Mouse (Mus musculus): Measurements from ENCODE around the gene Cdk6. TPM values are rescaled to one million over a fixed set of nuclear protein-coding genes. Genes with fewer than 3 reads are reported as not detected.

Cdk6 gene
- polyA plus RNA-seq, 1 experiment from 2014 or later: 32.4 TPM

DNA sequence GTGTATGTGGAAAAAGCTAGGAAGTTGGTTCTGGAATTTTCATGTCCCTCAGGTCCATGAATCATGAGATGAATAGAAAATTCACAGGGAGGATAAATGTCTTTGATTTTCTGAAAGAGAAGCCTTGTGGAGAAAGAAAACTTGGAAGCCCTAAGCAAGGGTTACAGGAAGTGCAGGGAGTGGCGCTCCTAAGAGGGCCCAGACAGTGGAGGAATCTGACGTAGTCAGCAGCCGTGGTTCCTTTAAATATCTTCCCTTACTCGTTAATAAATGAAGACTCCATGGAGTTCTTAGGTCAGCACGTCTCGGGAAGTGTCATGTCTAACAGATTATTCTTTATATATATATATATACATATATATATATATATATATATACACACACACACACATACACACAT is 28.0 kb downstream of the Cdk6 start:
- H3K36me3 ChIP-seq: no peaks in the 10 kb centered on the region
- no peaks in the 10 kb centered on the region for H3K9me3 ChIP-seq
- no peak for DNase-seq (ENCODE audit: low spot score)
- WGBS: 54% methylated on average over 6 of the region's 6 CpGs
- no peak overlapping the region for H3K27ac ChIP-seq
- H3K4me1 ChIP-seq: no peaks in the 10 kb centered on the region
- no peak overlapping the region for H3K4me3 ChIP-seq
- no peaks in the 10 kb centered on the region for H3K27me3 ChIP-seq (ENCODE audit: insufficient read depth, poor library complexity, severe bottlenecking)

DNA sequence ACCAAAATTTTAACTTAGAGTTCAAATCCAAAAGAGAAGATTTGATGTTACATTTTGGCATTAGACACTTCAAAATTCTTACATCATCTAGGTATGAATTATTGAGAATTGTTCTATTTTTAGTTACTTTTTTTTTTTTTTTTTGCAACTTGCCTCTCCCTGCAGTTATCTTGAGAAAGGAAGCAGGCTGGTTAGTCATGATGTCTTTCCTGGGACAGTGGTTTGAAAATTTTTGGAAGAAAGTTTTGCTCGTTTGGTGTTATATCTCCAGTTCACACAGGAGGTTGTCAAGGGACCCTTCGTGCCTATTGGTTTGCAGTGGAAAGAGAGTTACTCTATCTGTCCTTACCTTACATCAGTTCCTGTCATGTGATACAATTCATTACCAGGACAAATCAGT is 29.9 kb downstream of the Cdk6 start:
- Histone ChIP-seq H3K36me3 (no peaks in the 10 kb centered on the region; the same call in 1 of the 2 replicates), H3K9me3 (no peaks in the 10 kb centered on the region), H3K4me1 (no peaks in the 10 kb centered on the region), H3K27ac (no peak overlapping the region), H3K4me3 (no peak overlapping the region), H3K27me3 (ENCODE audit: insufficient read depth, poor library complexity, severe bottlenecking) (no peaks in the 10 kb centered on the region)
- no peak for DNase-seq (ENCODE audit: low spot score)
- WGBS: 81% methylated on average over 2 of the region's 2 CpGs

DNA sequence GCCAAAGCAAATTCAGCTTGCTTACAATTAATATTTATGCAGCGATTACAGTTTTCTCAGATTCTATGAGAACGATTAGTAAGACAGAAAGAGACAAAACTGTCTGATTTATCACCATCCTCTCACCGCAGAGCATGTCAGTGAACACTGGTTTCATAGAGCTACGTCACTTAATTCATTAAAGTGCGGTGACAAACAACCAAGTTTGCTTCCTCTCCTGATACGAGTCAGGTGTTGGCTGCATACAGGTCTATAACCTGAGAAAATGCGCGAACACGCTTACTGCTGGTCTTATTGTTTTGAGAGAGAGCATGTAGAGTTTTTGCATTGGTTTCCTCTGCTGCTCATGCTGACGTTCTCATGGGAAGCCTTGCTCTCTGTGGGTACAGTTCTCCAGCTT is 31.9 kb downstream of the Cdk6 start:
- Histone ChIP-seq H3K9me3 (no peaks in the 10 kb centered on the region), H3K27me3 (ENCODE audit: insufficient read depth, poor library complexity, severe bottlenecking) (no peaks in the 10 kb centered on the region), H3K27ac (no peak overlapping the region), H3K4me3 (no peak overlapping the region), H3K36me3 (no peaks in the 10 kb centered on the region; the same call in 1 of the 2 replicates), H3K4me1 (peaks cover 5% of the 10 kb centered on the region)
- DNase-seq (ENCODE audit: low spot score): no peak
- 91% methylated on average over 10 of the region's 10 CpGs for WGBS

DNA sequence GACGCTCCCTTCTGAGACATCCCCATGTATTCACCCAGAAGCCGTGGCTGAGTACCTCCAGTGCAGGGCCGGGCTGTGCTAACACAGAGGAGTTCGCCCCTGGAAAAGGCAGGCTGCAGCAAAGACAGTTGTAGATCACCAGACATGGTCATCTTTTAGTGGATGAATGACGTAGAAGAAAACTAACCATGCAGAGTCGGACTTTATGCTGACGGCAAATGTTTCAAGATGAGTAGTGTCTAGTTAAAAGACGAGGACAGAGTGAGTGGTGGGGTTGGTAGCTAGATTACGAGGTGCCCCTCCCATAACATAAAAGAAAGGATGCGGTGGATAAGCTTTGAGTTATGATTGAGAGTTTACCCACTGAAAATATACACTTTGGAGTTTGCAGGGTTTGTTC is 33.5 kb downstream of the Cdk6 start:
- DNase-seq (ENCODE audit: low spot score): no peak
- Histone ChIP-seq H3K4me1 (peaks cover 5% of the 10 kb centered on the region), H3K9me3 (no peaks in the 10 kb centered on the region), H3K4me3 (no peak overlapping the region), H3K36me3 (no peaks in the 10 kb centered on the region; the same call in 1 of the 2 replicates), H3K27ac (no peak overlapping the region), H3K27me3 (ENCODE audit: insufficient read depth, poor library complexity, severe bottlenecking) (no peaks in the 10 kb centered on the region)
- WGBS: 83% methylated on average over 10 of the region's 10 CpGs

DNA sequence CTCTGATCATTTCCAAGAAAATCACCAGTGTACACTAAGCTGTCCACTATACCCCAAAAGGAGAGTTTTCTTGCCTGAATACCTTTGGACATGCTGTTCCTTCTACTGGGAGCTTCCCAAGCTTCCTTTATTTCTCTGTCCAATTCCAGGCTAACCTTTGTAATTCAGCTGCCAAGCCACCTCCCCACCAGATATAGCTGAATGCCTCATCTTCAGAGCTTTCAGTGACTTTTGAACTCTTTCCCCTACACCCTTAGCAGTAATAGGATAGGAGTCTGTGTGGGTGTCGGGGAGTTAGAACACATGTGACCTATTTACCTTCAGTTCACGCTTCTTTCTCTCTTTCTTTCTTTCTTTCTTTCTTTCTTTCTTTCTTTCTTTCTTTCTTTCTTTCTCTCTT is 34.9 kb downstream of the Cdk6 start:
- Histone ChIP-seq H3K4me3 (no peak overlapping the region), H3K4me1 (peaks cover 5% of the 10 kb centered on the region), H3K9me3 (no peaks in the 10 kb centered on the region), H3K36me3 (no peaks in the 10 kb centered on the region; the same call in 1 of the 2 replicates), H3K27ac (no peak overlapping the region), H3K27me3 (ENCODE audit: insufficient read depth, poor library complexity, severe bottlenecking) (no peaks in the 10 kb centered on the region)
- WGBS: 93% methylated on average over 2 of the region's 2 CpGs
- no peak for DNase-seq (ENCODE audit: low spot score)

DNA sequence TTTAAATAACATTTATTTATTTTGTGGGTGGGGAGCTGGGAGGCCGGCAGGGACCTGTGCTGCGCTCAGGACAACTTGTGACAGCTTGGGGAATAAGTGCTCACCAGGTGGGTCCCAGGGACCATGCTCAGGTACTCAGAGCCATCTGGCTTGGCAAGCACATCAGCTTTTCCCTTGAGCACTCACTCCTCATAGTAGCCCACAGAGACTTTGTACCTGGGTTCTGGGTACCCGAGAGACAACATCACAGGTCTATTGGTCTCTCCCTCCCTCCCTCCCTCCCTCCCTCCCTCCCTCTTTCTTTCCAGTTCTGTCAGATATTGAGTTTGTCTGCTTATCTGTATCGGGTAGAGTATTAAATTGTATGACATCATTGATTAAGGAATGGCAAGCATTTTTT is 38.0 kb downstream of the Cdk6 start:
- Histone ChIP-seq H3K27ac (no peak overlapping the region), H3K27me3 (ENCODE audit: insufficient read depth, poor library complexity, severe bottlenecking) (no peaks in the 10 kb centered on the region), H3K4me3 (no peak overlapping the region), H3K9me3 (no peaks in the 10 kb centered on the region), H3K4me1 (peaks cover 20% of the 10 kb centered on the region), H3K36me3 (no peaks in the 10 kb centered on the region; the same call in 1 of the 2 replicates)
- no peak for DNase-seq (ENCODE audit: low spot score)
- WGBS: 70% methylated on average over 4 of the region's 4 CpGs

DNA sequence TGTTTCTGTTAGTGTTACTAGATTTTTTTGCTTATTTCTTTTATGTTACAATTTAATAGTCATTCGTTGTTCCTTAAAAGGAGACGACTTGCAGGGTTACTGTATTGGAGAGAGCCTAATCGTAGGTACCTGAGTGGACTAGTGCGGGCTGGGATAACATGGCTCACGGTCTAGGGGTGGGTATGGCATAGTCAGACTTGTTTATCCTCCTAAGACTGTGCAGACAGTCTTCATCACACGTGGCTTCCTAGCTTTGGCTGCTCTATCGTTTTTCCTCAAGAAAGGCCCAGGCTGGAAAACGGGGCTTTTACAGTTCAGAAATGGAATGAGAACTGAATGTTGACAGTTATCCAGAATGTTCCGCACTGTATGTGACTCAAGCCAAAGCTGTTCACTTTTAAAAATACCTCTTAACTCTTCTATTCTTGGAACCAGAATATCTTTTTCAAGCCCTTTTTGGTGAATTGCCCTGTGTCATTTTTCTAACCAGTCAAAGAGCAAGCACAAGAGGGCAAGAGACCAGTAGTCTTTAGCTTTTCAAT is 39.5 kb downstream of the Cdk6 start:
- no peaks in the 10 kb centered on the region for H3K27me3 ChIP-seq (ENCODE audit: insufficient read depth, poor library complexity, severe bottlenecking)
- H3K36me3 ChIP-seq: no peaks in the 10 kb centered on the region; the same call in 1 of the 2 replicates
- no peak overlapping the region for H3K4me3 ChIP-seq
- no peak for DNase-seq (ENCODE audit: low spot score)
- no peak overlapping the region for H3K27ac ChIP-seq
- H3K4me1 ChIP-seq: peaks cover 21% of the 10 kb centered on the region
- 80% methylated on average over 9 of the region's 9 CpGs for WGBS
- no peaks in the 10 kb centered on the region for H3K9me3 ChIP-seq

DNA sequence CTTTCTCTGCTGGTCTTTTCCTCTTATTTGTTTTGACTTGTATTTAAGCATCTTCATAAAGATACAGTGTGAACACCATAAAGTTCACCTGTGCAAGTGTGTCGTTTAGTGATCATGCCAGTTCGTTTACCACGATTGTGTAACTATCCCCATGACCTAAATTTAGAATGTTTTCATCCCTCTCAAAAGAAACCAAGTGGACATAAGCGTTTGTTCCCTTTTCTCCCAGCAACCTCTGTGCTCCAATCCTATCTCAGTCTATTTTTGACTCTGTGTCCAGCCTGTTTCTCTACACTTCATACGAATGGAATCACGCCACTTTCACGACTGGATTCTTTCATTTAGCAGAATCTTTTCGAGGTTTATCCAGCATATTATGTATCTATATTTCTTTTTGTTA is 40.5 kb downstream of the Cdk6 start:
- Histone ChIP-seq H3K27me3 (ENCODE audit: insufficient read depth, poor library complexity, severe bottlenecking) (no peaks in the 10 kb centered on the region), H3K9me3 (no peaks in the 10 kb centered on the region), H3K36me3 (no peaks in the 10 kb centered on the region), H3K4me3 (no peak overlapping the region), H3K4me1 (peaks cover 28% of the 10 kb centered on the region), H3K27ac (peak overlapping the region; percentile 78)
- WGBS: 52% methylated on average over 8 of the region's 8 CpGs
- no peak for DNase-seq (ENCODE audit: low spot score)

DNA sequence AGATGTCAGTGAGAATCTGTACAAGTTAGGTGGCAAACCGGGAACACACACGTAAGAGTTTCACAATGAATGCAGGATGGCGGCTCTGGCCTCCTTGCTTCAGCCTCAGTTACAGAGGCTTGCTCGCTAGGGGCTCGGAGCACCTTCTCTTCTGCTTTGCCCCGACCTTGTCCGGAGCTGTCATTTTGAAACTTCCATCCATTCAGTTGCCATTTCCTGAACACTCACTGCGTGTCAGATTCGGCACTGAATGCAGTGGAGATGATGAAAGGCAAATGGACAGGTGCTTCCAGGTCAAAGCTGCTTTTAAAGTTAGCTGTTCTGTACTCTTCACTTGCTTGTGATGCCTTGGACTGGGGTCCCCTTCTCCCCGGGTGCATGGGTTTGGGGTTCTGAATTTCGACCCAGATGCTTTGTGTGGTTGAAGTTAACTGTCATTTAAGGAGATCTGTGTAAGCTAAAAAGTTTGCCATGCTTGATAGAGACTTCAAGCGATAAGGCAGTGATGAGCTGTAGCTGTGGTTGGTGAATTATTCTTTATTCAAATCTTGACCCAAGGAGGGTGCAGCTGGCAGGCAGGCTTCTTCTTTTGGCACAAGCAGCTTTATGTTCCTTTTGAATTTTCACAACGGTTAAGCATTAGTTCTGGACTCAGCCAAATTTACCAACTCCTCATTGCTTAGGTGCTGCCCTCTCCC is 41.2 kb downstream of the Cdk6 start:
- DNase-seq (ENCODE audit: low spot score): no peak
- 76% methylated on average over 13 of the region's 13 CpGs for WGBS

DNA sequence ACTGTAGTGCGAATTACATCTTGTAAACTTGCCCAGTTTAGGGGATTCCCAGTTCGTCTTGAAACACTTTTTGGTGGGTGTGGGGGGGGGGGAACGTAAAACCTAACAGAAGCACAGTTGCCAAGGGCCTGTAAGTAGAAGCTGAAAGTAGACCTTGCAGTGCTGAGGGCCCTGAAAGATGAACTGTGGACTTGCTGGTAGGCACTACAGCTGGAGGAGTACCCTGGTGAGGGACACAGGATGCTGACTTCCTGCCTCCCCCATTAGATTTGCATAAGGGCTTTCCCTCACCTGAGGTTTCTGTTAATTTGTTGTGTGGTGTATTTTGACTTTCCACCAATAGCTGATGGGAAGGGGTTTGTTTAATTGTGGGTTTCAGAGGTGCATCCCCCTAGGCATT is 42.3 kb downstream of the Cdk6 start:
- Histone ChIP-seq H3K9me3 (no peaks in the 10 kb centered on the region), H3K4me1 (peaks cover 26% of the 10 kb centered on the region)

More for the DNA sequence above, 41.2 kb downstream of the Cdk6 start:
- H3K36me3 ChIP-seq: no peaks in the 10 kb centered on the region
- peaks cover 26% of the 10 kb centered on the region for H3K4me1 ChIP-seq
- H3K9me3 ChIP-seq: no peaks in the 10 kb centered on the region
- H3K27ac ChIP-seq: peak overlapping the region; percentile 78
- H3K4me3 ChIP-seq: no peak overlapping the region
- no peaks in the 10 kb centered on the region for H3K27me3 ChIP-seq (ENCODE audit: insufficient read depth, poor library complexity, severe bottlenecking)

DNA sequence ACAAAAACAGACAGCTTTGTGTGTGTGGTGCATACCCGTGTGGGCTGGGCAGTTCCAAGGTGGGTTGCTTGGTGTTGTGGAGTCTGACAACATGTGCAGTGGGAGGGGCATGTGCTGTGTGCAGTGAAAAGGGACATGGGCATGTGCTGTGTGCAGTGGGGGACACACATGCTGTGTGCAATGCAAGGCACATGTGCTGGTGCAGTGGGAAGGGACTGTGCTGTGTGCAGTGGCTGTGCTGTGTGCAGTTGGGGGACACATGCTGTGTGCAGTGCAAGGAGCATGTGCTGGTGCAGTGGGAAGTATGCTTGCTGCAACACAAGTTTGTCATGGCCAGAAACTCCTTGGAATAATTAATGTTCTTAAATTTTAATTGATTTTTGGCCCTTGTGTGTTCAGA is 43.8 kb downstream of the Cdk6 start:
- Histone ChIP-seq H3K9me3 (no peaks in the 10 kb centered on the region), H3K27me3 (ENCODE audit: insufficient read depth, poor library complexity, severe bottlenecking) (no peaks in the 10 kb centered on the region), H3K4me1 (peaks cover 26% of the 10 kb centered on the region), H3K27ac (no peak overlapping the region), H3K4me3 (no peak overlapping the region), H3K36me3 (no peaks in the 10 kb centered on the region)
- 86% methylated on average over 1 of the region's 1 CpGs for WGBS
- DNase-seq (ENCODE audit: low spot score): no peak

More for the DNA sequence above, 42.3 kb downstream of the Cdk6 start:
- no peak overlapping the region; the same call in 1 of the 2 replicates for H3K27ac ChIP-seq
- H3K4me3 ChIP-seq: no peak overlapping the region
- no peaks in the 10 kb centered on the region for H3K27me3 ChIP-seq (ENCODE audit: insufficient read depth, poor library complexity, severe bottlenecking)
- no peak for DNase-seq (ENCODE audit: low spot score)
- H3K36me3 ChIP-seq: no peaks in the 10 kb centered on the region
- 84% methylated on average over 3 of the region's 3 CpGs for WGBS

DNA sequence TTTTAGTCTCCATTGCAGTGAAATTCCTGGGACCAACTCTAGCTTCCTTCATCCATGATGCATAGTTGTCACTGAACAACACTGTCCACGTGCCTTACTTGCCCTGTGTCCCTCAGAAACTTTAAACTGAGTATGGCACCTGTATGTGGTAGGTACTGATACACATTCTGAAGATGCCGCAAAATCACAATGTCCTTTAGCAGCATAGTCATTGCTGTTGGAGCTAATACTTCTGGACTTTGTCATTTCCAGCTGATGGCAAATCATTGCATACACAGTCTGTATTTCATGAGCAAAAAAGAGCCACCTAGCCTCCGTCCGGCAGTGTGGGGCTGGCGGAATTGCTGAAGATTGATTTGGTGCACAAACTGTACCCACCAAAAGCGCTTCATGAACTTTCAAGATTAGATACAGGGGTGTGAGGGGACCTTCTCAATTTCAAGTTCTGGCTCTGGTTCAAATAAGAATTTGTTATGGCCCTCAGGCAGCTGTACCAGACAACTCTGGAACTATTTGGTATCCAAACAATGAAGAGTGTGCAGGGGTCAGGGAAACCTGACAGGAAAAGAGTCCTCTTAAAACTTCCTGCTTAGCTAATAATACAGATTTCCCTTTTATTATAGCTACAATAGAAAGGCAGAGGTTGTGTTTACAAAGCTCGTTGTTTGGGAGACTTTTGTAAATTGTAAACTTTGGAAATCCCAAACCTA is 44.9 kb downstream of the Cdk6 start:
- 65% methylated on average over 7 of the region's 7 CpGs for WGBS
- Histone ChIP-seq H3K36me3 (0 out of 2 replicates have a peak, but pooled peaks cover 2% of the 10 kb centered on the region), H3K27me3 (ENCODE audit: insufficient read depth, poor library complexity, severe bottlenecking) (no peaks in the 10 kb centered on the region), H3K4me3 (no peak overlapping the region), H3K4me1 (peaks cover 26% of the 10 kb centered on the region), H3K9me3 (no peaks in the 10 kb centered on the region), H3K27ac (no peak overlapping the region)
- no peak for DNase-seq (ENCODE audit: low spot score)

DNA sequence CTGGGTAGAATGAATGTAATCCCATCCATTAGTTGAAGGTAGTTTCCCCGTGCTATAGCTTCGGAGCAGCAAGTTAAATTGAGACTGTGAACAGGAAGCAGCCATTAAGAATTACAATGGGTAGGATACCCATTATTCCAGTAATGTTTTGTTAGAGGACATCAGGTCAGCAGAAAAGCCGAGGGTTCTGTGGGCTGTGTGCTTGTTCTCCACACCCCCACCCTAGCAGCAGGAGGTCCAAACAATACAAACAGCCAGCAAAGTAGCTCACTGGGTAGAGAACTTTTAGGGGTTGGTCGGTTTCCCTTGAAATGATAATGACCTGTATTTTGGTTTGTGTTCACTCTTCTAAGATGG is 45.4 kb downstream of the Cdk6 start:
- no peak overlapping the region for H3K27ac ChIP-seq
- no peaks in the 10 kb centered on the region for H3K9me3 ChIP-seq
- no peak overlapping the region for H3K4me3 ChIP-seq
- no peaks in the 10 kb centered on the region for H3K27me3 ChIP-seq (ENCODE audit: insufficient read depth, poor library complexity, severe bottlenecking)
- peaks cover 22% of the 10 kb centered on the region for H3K4me1 ChIP-seq
- WGBS: 36% methylated on average over 4 of the region's 4 CpGs
- no peak for DNase-seq (ENCODE audit: low spot score)
- H3K36me3 ChIP-seq: peaks cover 2% of the 10 kb centered on the region; the same call in 1 of the 2 replicates

Measured in heart, embryonic 10.5 days (tissue).